ENCODE assay signal across 9 mouse cellular contexts in the genomic region with DNA sequence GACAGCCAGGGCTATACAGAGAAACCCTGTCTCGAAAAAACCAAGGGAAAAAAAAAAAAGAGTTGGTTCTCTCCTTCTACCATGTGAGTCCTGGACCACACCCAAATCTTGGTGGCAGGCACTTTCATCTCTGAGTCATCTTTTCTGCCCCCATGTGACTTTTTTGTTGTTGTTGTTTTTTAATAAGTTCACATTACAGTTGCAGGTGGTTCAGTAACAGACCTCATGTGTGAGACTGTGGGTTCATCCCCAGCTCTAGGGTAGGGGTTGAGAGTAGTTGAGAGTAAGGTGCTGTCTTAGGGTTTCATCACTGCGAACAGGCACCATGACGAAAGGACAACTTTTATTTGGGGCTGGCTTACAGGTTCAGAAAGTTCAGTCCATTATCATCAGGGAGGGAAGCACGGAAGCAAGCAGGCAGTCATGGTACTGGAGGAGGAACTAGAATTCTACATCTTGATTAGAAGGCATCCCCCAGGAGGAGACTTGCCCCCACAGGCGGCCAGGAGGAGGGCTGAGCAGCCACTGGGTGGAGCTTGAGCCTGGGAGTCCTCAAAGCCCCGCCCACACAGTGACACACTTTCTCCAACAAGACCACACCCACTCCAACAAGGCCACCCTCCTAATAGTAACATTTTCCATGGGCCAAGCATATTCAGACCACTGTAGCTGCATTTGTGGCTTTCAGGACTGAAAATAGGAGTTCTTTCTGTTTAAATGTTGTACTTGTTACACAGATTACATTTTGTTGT. TPM values are rescaled to one million over a fixed set of nuclear protein-coding genes. Genes with fewer than 3 reads are reported as not detected.
DNase-seq lines count a peak whose midpoint lies in the region; ATAC-seq and TF ChIP-seq lines count a peak whose summit lies in the region.
"Had no signal": no experiment of that assay in that cellular context is flagged by ENCODE, and none has a peak within 500 bp of the region (broad histone marks: within the 10 kb centered on the region; RNA-seq: fewer than 3 reads in every experiment).

No protein-coding gene starts in this region.

- H3K4me3 ChIP-seq in heart, embryonic 12.5 days = no peak overlapping the region
- peak overlapping the region; percentile 36 for H3K4me3 ChIP-seq in liver, embryonic 15.5 days (replicated peaks)
- H3K4me3 ChIP-seq in stomach, postnatal 0 days (ENCODE audit: low read depth, low read length) = no peak overlapping the region
- no peak overlapping the region for H3K4me3 ChIP-seq in hindbrain, embryonic 16.5 days (ENCODE audit: low read length)
- H3K4me3 ChIP-seq: heart, embryonic 15.5 days had no signal

- 0 out of 2 replicates have a peak, but pooled peaks cover 3% of the 10 kb centered on the region for H3K9me3 ChIP-seq in heart, embryonic 12.5 days (replicated peaks)
- H3K9me3 ChIP-seq in liver, embryonic 15.5 days (replicated peaks) = peaks cover 4% of the 10 kb centered on the region; the same call in 1 of the 2 replicates
- H3K9me3 ChIP-seq in stomach, postnatal 0 days (ENCODE audit: control insufficient read depth, low read length) = no peaks in the 10 kb centered on the region
- H3K9me3 ChIP-seq in hindbrain, embryonic 16.5 days (ENCODE audit: control insufficient read depth, low read length) = no peaks in the 10 kb centered on the region
- H3K9me3 ChIP-seq: heart, embryonic 15.5 days had no signal

- WGBS in heart, embryonic 12.5 days = 51% methylated on average over 6 of the region's 6 CpGs
- 28% methylated on average over 6 of the region's 6 CpGs for WGBS in liver, embryonic 15.5 days (ENCODE audit: insufficient replicate concordance)
- 56% methylated on average over 6 of the region's 6 CpGs for WGBS in stomach, postnatal 0 days
- WGBS in hindbrain, embryonic 16.5 days = 53% methylated on average over 6 of the region's 6 CpGs

- intact Hi-C loops in heart, postnatal 14 days (cut with DNase I) = no loop called here
- intact Hi-C loops in left cerebral cortex, postnatal 25 days (cut with DNase I) = no loop called here
- intact Hi-C loops in left cerebral cortex, postnatal 4 days (cut with DNase I) = no loop called here

- 0 out of 2 replicates have a peak overlapping the region, but pooled peaks have one; percentile 10 for H3K4me2 ChIP-seq in heart, embryonic 12.5 days
- peak overlapping the region; percentile 64 for H3K4me2 ChIP-seq in liver, embryonic 15.5 days
- H3K4me2 ChIP-seq in stomach, postnatal 0 days (replicated peaks; ENCODE audit: low read depth) = no peak overlapping the region
- no peak overlapping the region for H3K4me2 ChIP-seq in hindbrain, embryonic 16.5 days (ENCODE audit: low read length)
- H3K4me2 ChIP-seq: heart, embryonic 15.5 days had no signal

- no peak for TF ChIP-seq CTCF in stomach, postnatal 0 days (IDR thresholded peaks at IDR 0.05; ENCODE audit: low read depth)

- ATAC-seq in heart, embryonic 12.5 days (ENCODE audit: insufficient number of reproducible peaks, low FRiP score) = peak; percentile 87
- peak; percentile 84 for ATAC-seq in liver, embryonic 15.5 days (ENCODE audit: insufficient read depth)
- ATAC-seq in stomach, postnatal 0 days (ENCODE audit: low FRiP score, low TSS enrichment) = no peak
- ATAC-seq in hindbrain, embryonic 16.5 days = no peak

- H3K27ac ChIP-seq in heart, embryonic 12.5 days (ENCODE audit: poor library complexity, severe bottlenecking) = no peak overlapping the region
- H3K27ac ChIP-seq in liver, embryonic 15.5 days (replicated peaks) = peak overlapping the region; percentile 62
- 0 out of 2 replicates have a peak overlapping the region, but pooled peaks have one; percentile 18 for H3K27ac ChIP-seq in stomach, postnatal 0 days (replicated peaks)
- H3K27ac ChIP-seq in hindbrain, embryonic 16.5 days (ENCODE audit: low read depth, low read length) = no peak overlapping the region
- H3K27ac ChIP-seq: heart, embryonic 15.5 days had no signal

- no peak for DNase-seq in heart, postnatal 14 days
- peak; percentile 92 for DNase-seq in ZHBTc4 (ENCODE audit: low read depth, low spot score)
- peak; percentile 59 for DNase-seq in stomach, postnatal 0 days (ENCODE audit: low spot score)
- DNase-seq in left cerebral cortex, postnatal 25 days (ENCODE audit: low spot score in 2 of 2) = no peak
- no peak for DNase-seq in left cerebral cortex, postnatal 4 days

- H3K9ac ChIP-seq in heart, embryonic 12.5 days = no peak overlapping the region
- H3K9ac ChIP-seq in liver, embryonic 15.5 days = no peak overlapping the region; the same call in 1 of the 2 replicates
- H3K9ac ChIP-seq in stomach, postnatal 0 days (ENCODE audit: low read length) = no peak overlapping the region
- H3K9ac ChIP-seq in hindbrain, embryonic 16.5 days (ENCODE audit: low read depth, low read length) = no peak overlapping the region
- H3K9ac ChIP-seq: heart, embryonic 15.5 days had no signal

- H3K36me3 ChIP-seq in heart, embryonic 12.5 days = no peaks in the 10 kb centered on the region
- no peaks in the 10 kb centered on the region for H3K36me3 ChIP-seq in liver, embryonic 15.5 days (replicated peaks)
- no peaks in the 10 kb centered on the region for H3K36me3 ChIP-seq in stomach, postnatal 0 days (ENCODE audit: control insufficient read depth, insufficient read depth, low read length)
- no peaks in the 10 kb centered on the region for H3K36me3 ChIP-seq in hindbrain, embryonic 16.5 days (ENCODE audit: control insufficient read depth, insufficient read depth, low read length)
- H3K36me3 ChIP-seq: heart, embryonic 15.5 days had no signal

- no peaks in the 10 kb centered on the region for H3K27me3 ChIP-seq in heart, embryonic 12.5 days (replicated peaks)
- H3K27me3 ChIP-seq in liver, embryonic 15.5 days = no peaks in the 10 kb centered on the region
- H3K27me3 ChIP-seq in stomach, postnatal 0 days (ENCODE audit: control insufficient read depth, insufficient read depth, low read length) = no peaks in the 10 kb centered on the region
- H3K27me3 ChIP-seq in hindbrain, embryonic 16.5 days (replicated peaks; ENCODE audit: control insufficient read depth, insufficient read depth, low read length) = no peaks in the 10 kb centered on the region
- H3K27me3 ChIP-seq: heart, embryonic 15.5 days had no signal

- peaks cover 20% of the 10 kb centered on the region for H3K4me1 ChIP-seq in heart, embryonic 12.5 days (replicated peaks)
- H3K4me1 ChIP-seq in liver, embryonic 15.5 days (replicated peaks) = peaks cover 17% of the 10 kb centered on the region
- H3K4me1 ChIP-seq in stomach, postnatal 0 days (replicated peaks; ENCODE audit: control insufficient read depth, insufficient read depth) = no peaks in the 10 kb centered on the region
- no peaks in the 10 kb centered on the region for H3K4me1 ChIP-seq in hindbrain, embryonic 16.5 days (ENCODE audit: control insufficient read depth, insufficient read depth, low read depth, low read length)

- TF ChIP-seq EP300 in stomach, postnatal 0 days (optimal IDR thresholded peaks at IDR 0.05) = no peak

RNA-seq across cellular contexts. Expression of gene Amd1, which starts 8.1 kb away (rescaled TPM):
- polyA plus RNA-seq in heart, embryonic 12.5 days (2016; fragmentation: Nextera tagmentation; extraction: Ambion mirVana) = 47.1 and 51.9 TPM in 2 replicates
- 10 to 100 TPM; 77.6 to 84.8 TPM for total RNA-seq in heart, postnatal 14 days (2021)
- 40.8 and 41.9 TPM in 2 replicates for polyA plus RNA-seq in liver, embryonic 15.5 days (2015; fragmentation: Nextera tagmentation; extraction: Ambion mirVana)
- polyA plus RNA-seq in stomach, postnatal 0 days (2015; fragmentation: Nextera tagmentation; extraction: Ambion mirVana) = 46.9 and 48.0 TPM in 2 replicates
- 10 to 100 TPM; 79.3 to 82.0 TPM for total RNA-seq in left cerebral cortex, postnatal 25 days (2021)
- total RNA-seq in left cerebral cortex, postnatal 4 days (2021) = 10 to 100 TPM; 50.6 to 56.3 TPM
- 35.5 and 40.4 TPM in 2 replicates for polyA plus RNA-seq in hindbrain, embryonic 16.5 days (2015; fragmentation: Nextera tagmentation; extraction: Ambion mirVana)

RNA-seq across cellular contexts. Expression of gene Cdk19, which starts 29.3 kb away (rescaled TPM):
- 9.5 and 11.2 TPM in 2 replicates for polyA plus RNA-seq in heart, embryonic 12.5 days (2016; fragmentation: Nextera tagmentation; extraction: Ambion mirVana)
- 10 to 100 TPM; 14.9 to 15.9 TPM for total RNA-seq in heart, postnatal 14 days (2021)
- 2.9 and 3.5 TPM in 2 replicates for polyA plus RNA-seq in liver, embryonic 15.5 days (2015; fragmentation: Nextera tagmentation; extraction: Ambion mirVana)
- 4.2 and 4.4 TPM in 2 replicates for polyA plus RNA-seq in stomach, postnatal 0 days (2015; fragmentation: Nextera tagmentation; extraction: Ambion mirVana)
- 10 to 100 TPM; 48.3 to 50.8 TPM for total RNA-seq in left cerebral cortex, postnatal 25 days (2021)
- 10 to 100 TPM; 52.2 to 63.3 TPM for total RNA-seq in left cerebral cortex, postnatal 4 days (2021)
- polyA plus RNA-seq in hindbrain, embryonic 16.5 days (2015; fragmentation: Nextera tagmentation; extraction: Ambion mirVana) = 9.6 and 11.0 TPM in 2 replicates

RNA-seq across cellular contexts. Expression of gene Gtf3c6, which starts 52.2 kb away (rescaled TPM):
- 90.6 and 92.3 TPM in 2 replicates for polyA plus RNA-seq in heart, embryonic 12.5 days (2016; fragmentation: Nextera tagmentation; extraction: Ambion mirVana)
- total RNA-seq in heart, postnatal 14 days (2021) = 10 to 100 TPM; 20.9 to 23.5 TPM
- 24.7 and 25.5 TPM in 2 replicates for polyA plus RNA-seq in liver, embryonic 15.5 days (2015; fragmentation: Nextera tagmentation; extraction: Ambion mirVana)
- polyA plus RNA-seq in stomach, postnatal 0 days (2015; fragmentation: Nextera tagmentation; extraction: Ambion mirVana) = 54.6 and 54.9 TPM in 2 replicates
- total RNA-seq in left cerebral cortex, postnatal 25 days (2021) = 10 to 100 TPM; 22.6 to 24.5 TPM
- 10 to 100 TPM; 37.0 to 42.5 TPM for total RNA-seq in left cerebral cortex, postnatal 4 days (2021)
- 64.9 and 67.9 TPM in 2 replicates for polyA plus RNA-seq in hindbrain, embryonic 16.5 days (2015; fragmentation: Nextera tagmentation; extraction: Ambion mirVana)

Comparison
In these comparisons a context has a peak if more than half of its experiments do, and no peak if none do; other contexts are left out.
1. ATAC-seq: peak in heart, embryonic 12.5 days (single experiment) and liver, embryonic 15.5 days (single experiment); none in stomach, postnatal 0 days (single experiment) and hindbrain, embryonic 16.5 days (single experiment).
2. H3K27ac ChIP-seq: peak in liver, embryonic 15.5 days (single experiment) and stomach, postnatal 0 days (single experiment); none in heart, embryonic 12.5 days (single experiment) and hindbrain, embryonic 16.5 days (single experiment).
3. H3K4me2 ChIP-seq: peak in heart, embryonic 12.5 days (single experiment) and liver, embryonic 15.5 days (single experiment); none in stomach, postnatal 0 days (single experiment) and hindbrain, embryonic 16.5 days (single experiment).
4. DNase-seq: peak in ZHBTc4 (single experiment) and stomach, postnatal 0 days (single experiment); none in heart, postnatal 14 days (0 of 2), left cerebral cortex, postnatal 25 days (0 of 2) and left cerebral cortex, postnatal 4 days (single experiment).